Mouse (Mus musculus) heart, embryonic 10.5 days (tissue): ENCODE measurements around the gene Exoc6. TPM values are rescaled to one million over a fixed set of nuclear protein-coding genes. Genes with fewer than 3 reads are reported as not detected.
A peak's percentile ranks its signal among the peaks of the same experiment; 100 is the strongest.

Experiments used
- DNase-seq: peaks from one replicate; pipeline ENCODE4 v3.0.0-alpha.2; 2017; ENCODE audit warnings: low spot score
- H3K27ac ChIP-seq: fragments of 300-500 bp; sonication (generic); 2 replicates; pipeline ENCODE4 v1.5.1; 2016; ENCODE audit warnings: mild to moderate bottlenecking
- H3K27me3 ChIP-seq: fragments of 300-500 bp; sonication (generic); 2 replicates; pipeline ENCODE4 v1.6.1; 2016; ENCODE audit warnings: mild to moderate bottlenecking; ENCODE audit not compliant: poor library complexity, insufficient read depth, severe bottlenecking
- H3K36me3 ChIP-seq: fragments of 300-500 bp; sonication (generic); 2 replicates; pipeline ENCODE4 v1.6.1; 2016; ENCODE audit warnings: mild to moderate bottlenecking, moderate library complexity
- H3K4me1 ChIP-seq: fragments of 300-500 bp; sonication (generic); 2 replicates; pipeline ENCODE4 v1.6.1; 2016; ENCODE audit warnings: mild to moderate bottlenecking
- H3K4me3 ChIP-seq: fragments of 300-500 bp; sonication (generic); 2 replicates; pipeline ENCODE4 v1.5.1; 2016; ENCODE audit warnings: mild to moderate bottlenecking, moderate library complexity
- H3K9me3 ChIP-seq: fragments of 300-500 bp; sonication (generic); 2 replicates; pipeline ENCODE4 v1.6.1; 2016; ENCODE audit warnings: mild to moderate bottlenecking, moderate library complexity
- WGBS: fragments of 180-500 bp; shearing (Covaris S2); methylation state at CpG from one replicate; pipeline ENCODE4 v1.1.7; 2016; 5-methylcytosine and 5-hydroxymethylcytosine counted together
- polyA plus RNA-seq: library from polyadenylated mRNA; unstranded; fragments of >200 nt; fragmentation: Nextera tagmentation; extraction: Ambion mirVana; gene quantifications from 2 replicates; pipeline ENCODE4 v1.2.1, GENCODE M21; 2016

Gene Exoc6
- polyA plus RNA-seq, 1 experiment from 2014 or later = 18.0 TPM

- H3K27ac ChIP-seq = no peak overlapping the region
- no peak overlapping the region for H3K4me3 ChIP-seq
- no peaks in the 10 kb centered on the region for H3K27me3 ChIP-seq
- DNase-seq = no peak
- H3K36me3 ChIP-seq = peaks cover 2% of the 10 kb centered on the region; the same call in 1 of the 2 replicates
- 68% methylated on average over 7 of the region's 7 CpGs for WGBS
- peaks cover 4% of the 10 kb centered on the region; the same call in 1 of the 2 replicates for H3K4me1 ChIP-seq
- no peaks in the 10 kb centered on the region for H3K9me3 ChIP-seq
Observed at GRCm38 (mm10) chr19:37609991-37610390, 59.8 kb downstream of the Exoc6 start.

GRCm38 (mm10) chr19:37612893-37613292 is 62.7 kb downstream of the Exoc6 start:
- WGBS = 90% methylated on average over 7 of the region's 7 CpGs
- DNase-seq = no peak
- Histone ChIP-seq H3K9me3 (no peaks in the 10 kb centered on the region), H3K36me3 (peaks cover 7% of the 10 kb centered on the region; the same call in 1 of the 2 replicates), H3K27me3 (no peaks in the 10 kb centered on the region), H3K4me3 (no peak overlapping the region), H3K27ac (no peak overlapping the region), H3K4me1 (peaks cover 6% of the 10 kb centered on the region; the same call in 1 of the 2 replicates)

DNA sequence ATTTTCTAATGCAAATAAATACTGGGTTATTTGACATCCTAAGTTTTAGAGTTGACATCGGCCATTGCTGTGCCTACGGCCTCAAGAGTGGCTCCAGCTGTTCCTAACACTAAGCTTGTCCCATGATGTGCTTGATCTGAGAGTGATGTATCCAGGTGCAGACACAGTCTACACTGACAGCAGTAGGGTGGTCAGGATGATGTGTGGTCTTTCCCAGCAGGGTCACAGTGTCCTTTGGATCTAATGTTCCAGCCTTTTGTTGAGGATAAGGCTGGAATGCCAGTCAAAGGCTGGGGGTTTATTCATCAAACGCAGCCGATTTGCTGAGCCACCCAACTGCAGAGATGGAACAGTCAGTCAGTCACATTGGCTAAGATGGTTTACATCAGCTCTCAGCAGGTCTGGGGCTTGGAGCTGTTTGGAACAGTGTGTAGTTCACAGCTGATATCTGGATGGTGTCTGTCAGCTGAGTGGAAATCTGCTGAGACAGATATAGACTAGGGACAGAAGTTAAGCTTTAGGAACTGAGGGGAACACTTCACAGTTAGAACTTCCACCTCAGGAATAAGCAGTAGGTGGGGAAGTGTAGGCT is 64.9 kb downstream of the Exoc6 start:
- peaks cover 5% of the 10 kb centered on the region; the same call in 1 of the 2 replicates for H3K36me3 ChIP-seq
- H3K9me3 ChIP-seq = no peaks in the 10 kb centered on the region
- no peaks in the 10 kb centered on the region for H3K27me3 ChIP-seq
- peak; percentile 79 for DNase-seq
- 65% methylated on average over 4 of the region's 4 CpGs for WGBS
- H3K4me1 ChIP-seq = peaks cover 3% of the 10 kb centered on the region; the same call in 1 of the 2 replicates
- H3K4me3 ChIP-seq = no peak overlapping the region
- no peak overlapping the region for H3K27ac ChIP-seq

DNA sequence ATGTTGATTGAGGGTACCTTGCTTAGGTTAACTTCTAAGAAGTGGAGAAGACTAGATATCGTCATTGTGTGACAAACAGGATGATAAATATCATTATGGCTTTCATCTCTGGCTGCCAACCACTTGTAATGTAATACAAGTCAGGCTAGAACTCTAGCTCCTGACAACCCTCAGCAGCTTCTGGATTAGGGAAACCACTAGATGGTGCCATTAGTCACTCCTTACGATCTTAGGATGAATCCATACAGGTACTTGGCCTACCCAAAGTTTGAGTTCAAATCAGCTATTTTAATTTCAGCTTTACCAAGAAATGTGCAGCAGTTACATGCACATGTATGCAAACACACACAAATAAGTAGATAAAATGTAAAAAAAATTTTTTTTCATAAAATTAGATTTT is 97.8 kb downstream of the Exoc6 start:
- no peaks in the 10 kb centered on the region for H3K9me3 ChIP-seq
- no peaks in the 10 kb centered on the region for H3K27me3 ChIP-seq
- H3K4me1 ChIP-seq = no peaks in the 10 kb centered on the region
- no peak overlapping the region for H3K4me3 ChIP-seq
- H3K36me3 ChIP-seq = no peaks in the 10 kb centered on the region
- 27% methylated on average over 2 of the region's 2 CpGs for WGBS
- no peak for DNase-seq
- H3K27ac ChIP-seq = no peak overlapping the region

GRCm38 (mm10) chr19:37650526-37650925 is 100.3 kb downstream of the Exoc6 start:
- Histone ChIP-seq H3K4me3 (no peak overlapping the region), H3K27me3 (no peaks in the 10 kb centered on the region), H3K9me3 (no peaks in the 10 kb centered on the region), H3K4me1 (no peaks in the 10 kb centered on the region), H3K36me3 (no peaks in the 10 kb centered on the region), H3K27ac (no peak overlapping the region)
- 70% methylated on average over 2 of the region's 2 CpGs for WGBS
- DNase-seq = no peak

DNA sequence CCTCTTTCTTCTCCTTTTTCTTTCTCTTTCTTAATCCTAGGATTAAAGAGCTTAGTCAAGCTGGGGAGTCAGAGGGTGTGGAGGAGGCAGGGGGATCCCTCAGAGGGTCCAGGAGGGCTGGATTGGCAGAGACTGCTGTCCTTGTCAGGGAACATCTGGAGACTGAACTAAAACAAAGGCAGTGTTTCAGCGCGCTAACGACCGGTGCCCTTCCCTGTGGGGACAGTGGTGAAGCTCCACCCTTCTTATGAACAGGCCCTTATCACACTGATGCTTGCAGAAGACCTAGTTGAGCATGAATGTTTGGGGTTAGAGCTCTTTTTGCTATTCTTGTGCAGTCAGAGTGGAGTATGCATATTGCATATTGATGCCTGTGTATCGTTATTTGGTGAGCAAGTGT is 103.8 kb downstream of the Exoc6 start:
- Histone ChIP-seq H3K4me3 (no peak overlapping the region), H3K27ac (no peak overlapping the region), H3K4me1 (peaks cover 11% of the 10 kb centered on the region), H3K9me3 (no peaks in the 10 kb centered on the region), H3K27me3 (peaks cover 6% of the 10 kb centered on the region; the same call in 1 of the 2 replicates), H3K36me3 (no peaks in the 10 kb centered on the region)
- no peak for DNase-seq
- WGBS = 43% methylated on average over 5 of the region's 5 CpGs

DNA sequence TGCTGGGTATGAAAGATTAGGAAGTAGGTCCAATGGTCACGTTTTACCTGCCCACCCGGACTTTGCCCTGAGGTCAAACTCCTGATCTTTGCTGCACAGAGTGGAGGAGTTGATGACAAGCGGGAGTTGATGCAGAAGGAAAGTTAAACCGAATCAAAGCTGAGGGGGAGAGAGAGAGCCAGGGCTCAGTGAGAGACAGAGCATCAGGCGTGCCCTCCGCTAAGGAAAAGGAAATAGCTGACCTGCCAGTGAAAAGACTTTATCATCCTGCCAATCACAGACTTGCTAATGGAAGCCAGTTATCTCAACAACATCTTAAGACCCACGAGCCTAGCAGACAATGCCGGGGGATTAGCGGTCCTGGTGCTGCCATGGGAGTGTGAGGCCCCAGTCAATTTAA is 106.2 kb downstream of the Exoc6 start:
- 5% methylated on average over 9 of the region's 9 CpGs for WGBS
- no peak overlapping the region for H3K4me3 ChIP-seq
- H3K9me3 ChIP-seq = no peaks in the 10 kb centered on the region
- H3K27me3 ChIP-seq = peaks cover 6% of the 10 kb centered on the region; the same call in 1 of the 2 replicates
- DNase-seq = no peak
- peaks cover 11% of the 10 kb centered on the region for H3K4me1 ChIP-seq
- no peak overlapping the region for H3K27ac ChIP-seq
- H3K36me3 ChIP-seq = no peaks in the 10 kb centered on the region

DNA sequence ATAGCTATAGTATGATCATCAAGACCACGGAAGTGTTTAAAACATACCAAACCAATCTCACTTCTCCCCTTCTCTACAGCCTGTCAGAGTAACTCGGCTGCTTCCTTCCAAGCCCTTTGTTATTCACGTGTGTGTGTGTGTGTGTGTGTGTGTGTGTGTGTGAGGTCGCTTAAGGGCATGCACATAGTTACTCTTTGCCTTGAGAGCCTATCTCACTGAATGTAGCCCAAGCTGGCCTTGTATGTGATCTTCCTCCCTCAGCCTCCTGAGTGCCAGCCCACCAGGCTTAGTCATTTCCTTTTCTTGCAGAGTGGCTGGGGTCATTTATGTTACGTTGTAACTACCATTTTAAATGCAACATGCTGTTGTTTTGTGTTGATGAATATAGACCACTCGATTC is 115.0 kb downstream of the Exoc6 start:
- WGBS = 72% methylated on average over 6 of the region's 6 CpGs
- no peak overlapping the region for H3K27ac ChIP-seq
- no peaks in the 10 kb centered on the region for H3K9me3 ChIP-seq
- peak; percentile 61 for DNase-seq
- H3K4me1 ChIP-seq = no peaks in the 10 kb centered on the region
- no peaks in the 10 kb centered on the region for H3K27me3 ChIP-seq
- H3K36me3 ChIP-seq = no peaks in the 10 kb centered on the region
- no peak overlapping the region for H3K4me3 ChIP-seq

GRCm38 (mm10) chr19:37667855-37668594 is 117.8 kb downstream of the Exoc6 start:
- Histone ChIP-seq H3K4me3 (no peak overlapping the region), H3K9me3 (no peaks in the 10 kb centered on the region), H3K27ac (no peak overlapping the region), H3K27me3 (no peaks in the 10 kb centered on the region), H3K4me1 (no peaks in the 10 kb centered on the region), H3K36me3 (no peaks in the 10 kb centered on the region)
- DNase-seq = peak; percentile 79
- 71% methylated on average over 13 of the region's 13 CpGs for WGBS

DNA sequence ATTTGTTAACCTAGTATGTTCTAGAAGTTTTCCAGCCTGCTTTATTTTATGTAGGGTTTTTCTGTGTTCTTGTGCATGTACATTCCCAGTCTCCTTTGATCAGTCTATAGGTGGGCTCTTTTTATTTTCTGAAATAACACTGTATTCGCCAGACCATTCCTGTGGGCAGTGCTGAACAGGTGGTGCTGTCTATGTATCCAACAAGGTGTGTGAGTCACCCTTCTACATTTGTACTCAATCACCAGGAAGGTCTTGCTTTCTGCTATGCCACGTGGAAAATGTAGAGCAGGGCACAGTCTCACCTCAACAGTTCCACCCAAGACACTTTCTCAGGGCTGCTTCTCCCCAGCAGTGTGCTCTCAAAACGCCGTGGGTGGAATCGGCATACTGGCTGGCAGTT is 118.4 kb downstream of the Exoc6 start:
- Histone ChIP-seq H3K27me3 (no peaks in the 10 kb centered on the region), H3K4me3 (no peak overlapping the region), H3K4me1 (no peaks in the 10 kb centered on the region), H3K9me3 (no peaks in the 10 kb centered on the region), H3K27ac (no peak overlapping the region), H3K36me3 (no peaks in the 10 kb centered on the region)
- DNase-seq = no peak
- WGBS = 90% methylated on average over 5 of the region's 5 CpGs

- H3K27me3 ChIP-seq = no peaks in the 10 kb centered on the region
- H3K27ac ChIP-seq = no peak overlapping the region
- no peaks in the 10 kb centered on the region for H3K4me1 ChIP-seq
- no peaks in the 10 kb centered on the region for H3K36me3 ChIP-seq
- DNase-seq = no peak
- H3K9me3 ChIP-seq = no peaks in the 10 kb centered on the region
- 80% methylated on average over 5 of the region's 5 CpGs for WGBS
- no peak overlapping the region for H3K4me3 ChIP-seq
Observed at GRCm38 (mm10) chr19:37669486-37669885, 119.3 kb downstream of the Exoc6 start.

GRCm38 (mm10) chr19:37673393-37673792 is 123.2 kb downstream of the Exoc6 start:
- no peak for DNase-seq
- no peak overlapping the region for H3K27ac ChIP-seq
- H3K4me1 ChIP-seq = no peaks in the 10 kb centered on the region
- H3K27me3 ChIP-seq = peaks cover 6% of the 10 kb centered on the region
- 68% methylated on average over 12 of the region's 12 CpGs for WGBS
- no peaks in the 10 kb centered on the region for H3K36me3 ChIP-seq
- H3K9me3 ChIP-seq = no peaks in the 10 kb centered on the region
- H3K4me3 ChIP-seq = no peak overlapping the region

DNA sequence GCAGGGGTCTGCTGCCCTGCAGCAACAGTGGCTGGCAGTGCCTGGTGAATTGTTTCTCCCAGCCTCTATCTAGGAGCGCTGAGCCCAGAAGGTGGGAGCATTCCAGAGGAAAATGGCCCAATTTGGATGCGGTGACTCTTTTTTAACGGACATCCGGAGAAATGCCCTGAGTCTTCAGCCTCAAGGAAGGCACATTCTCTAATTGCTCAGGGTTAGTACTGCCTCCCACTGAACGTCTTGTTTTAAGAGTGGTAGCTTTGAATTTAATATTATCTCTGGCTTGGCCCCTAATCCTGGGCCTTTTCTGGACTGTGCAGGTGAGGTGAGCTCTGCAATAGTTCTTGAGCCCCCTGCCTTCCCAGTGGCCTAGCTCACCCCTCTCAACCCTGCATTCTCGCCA is 135.1 kb downstream of the Exoc6 start, which contains the start of gene Cyp26c1:
Cyp26c1 (plus strand) TSS at position 301 of the 400 bp plus-strand sequence.
- WGBS = 6% methylated on average over 6 of the region's 6 CpGs
- no peak for DNase-seq
- Histone ChIP-seq H3K27me3 (peaks cover 86% of the 10 kb centered on the region), H3K4me1 (peaks cover 27% of the 10 kb centered on the region), H3K27ac (no peak within 1 kb of the TSS), H3K9me3 (no peaks in the 10 kb centered on the region), H3K4me3 (0 out of 2 replicates have a peak within 1 kb of the TSS, but pooled peaks have one; percentile 36), H3K36me3 (no peaks in the 10 kb centered on the region)
